Mouse (Mus musculus): Measurements from ENCODE around the gene Gm20388. TPM values are rescaled to one million over a fixed set of nuclear protein-coding genes. Genes with fewer than 3 reads are reported as not detected.

Gm20388 gene
- polyA plus RNA-seq, 1 experiment from 2014 or later, result 1.4 TPM

DNA sequence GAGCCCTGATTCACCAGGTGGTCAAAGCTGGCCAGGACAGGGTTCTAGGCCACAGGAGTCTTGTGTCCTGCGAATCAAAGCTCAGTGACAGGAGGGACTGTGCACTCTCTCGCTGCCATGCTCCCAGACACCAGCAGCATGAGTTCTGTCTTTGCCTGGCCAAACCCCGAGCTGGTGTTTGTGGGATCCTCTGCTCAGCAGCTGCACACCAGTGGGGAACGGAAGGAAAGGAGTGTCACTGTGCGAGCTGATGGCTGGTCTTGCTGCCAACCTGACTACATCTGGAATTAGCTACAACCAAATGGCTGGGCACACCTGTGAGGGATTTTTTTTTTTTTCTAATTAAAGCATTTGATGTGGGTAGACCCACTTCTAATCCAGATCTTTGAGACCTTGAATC lies 2560.1 kb downstream of the Gm20388 start:
- no peaks in the 10 kb centered on the region for H3K36me3 ChIP-seq (ENCODE audit: control insufficient read depth, insufficient read depth)
- no peak for ATAC-seq (ENCODE audit: low read depth)
- no peaks in the 10 kb centered on the region for H3K27me3 ChIP-seq (ENCODE audit: control insufficient read depth, insufficient read depth, low read depth, low read length)
- peaks cover 20% of the 10 kb centered on the region for H3K4me1 ChIP-seq (ENCODE audit: control insufficient read depth, low read depth, low read length)
- no peaks in the 10 kb centered on the region for H3K9me3 ChIP-seq (replicated peaks; ENCODE audit: control insufficient read depth, low read length)
- no peak overlapping the region for H3K27ac ChIP-seq (ENCODE audit: low read length)
- no peak overlapping the region for H3K4me3 ChIP-seq (ENCODE audit: low read depth, low read length)
- WGBS (ENCODE audit: insufficient replicate concordance), result 64% methylated on average over 5 of the region's 5 CpGs
- H3K9ac ChIP-seq (ENCODE audit: low read depth, low read length), result no peak overlapping the region
- H3K4me2 ChIP-seq (ENCODE audit: low read depth, low read length), result no peak overlapping the region

GRCm38 (mm10) chr8:122473911-122474421 lies 2563.3 kb downstream of the Gm20388 start:
- Histone ChIP-seq H3K27me3 (ENCODE audit: control insufficient read depth, insufficient read depth, low read depth, low read length) (no peaks in the 10 kb centered on the region), H3K4me1 (ENCODE audit: control insufficient read depth, low read depth, low read length) (peaks cover 28% of the 10 kb centered on the region), H3K27ac (ENCODE audit: low read length) (peak overlapping the region; percentile 70), H3K4me2 (ENCODE audit: low read depth, low read length) (no peak overlapping the region), H3K4me3 (ENCODE audit: low read depth, low read length) (no peak overlapping the region), H3K36me3 (ENCODE audit: control insufficient read depth, insufficient read depth) (peaks cover 3% of the 10 kb centered on the region), H3K9ac (ENCODE audit: low read depth, low read length) (no peak overlapping the region), H3K9me3 (replicated peaks; ENCODE audit: control insufficient read depth, low read length) (no peaks in the 10 kb centered on the region)
- 35% methylated on average over 8 of the region's 8 CpGs for WGBS (ENCODE audit: insufficient replicate concordance)
- ATAC-seq (ENCODE audit: low read depth), result no peak

GRCm38 (mm10) chr8:122474951-122475560 lies 2564.4 kb downstream of the Gm20388 start:
- no peaks in the 10 kb centered on the region for H3K9me3 ChIP-seq (replicated peaks; ENCODE audit: control insufficient read depth, low read length)
- peak; percentile 23; the same call in 1 of the 2 replicates for ATAC-seq (ENCODE audit: low read depth)
- no peaks in the 10 kb centered on the region for H3K27me3 ChIP-seq (ENCODE audit: control insufficient read depth, insufficient read depth, low read depth, low read length)
- H3K4me1 ChIP-seq (ENCODE audit: control insufficient read depth, low read depth, low read length), result peaks cover 24% of the 10 kb centered on the region
- peaks cover 12% of the 10 kb centered on the region for H3K36me3 ChIP-seq (ENCODE audit: control insufficient read depth, insufficient read depth)
- peak overlapping the region; percentile 74 for H3K9ac ChIP-seq (ENCODE audit: low read depth, low read length)
- peak overlapping the region; percentile 10 for H3K27ac ChIP-seq (ENCODE audit: low read length)
- peak overlapping the region; percentile 73 for H3K4me3 ChIP-seq (ENCODE audit: low read depth, low read length)
- 3% methylated on average over 16 of the region's 16 CpGs for WGBS (ENCODE audit: insufficient replicate concordance)
- peak overlapping the region; percentile 83 for H3K4me2 ChIP-seq (ENCODE audit: low read depth, low read length)

GRCm38 (mm10) chr8:122475580-122476320 lies 2565.1 kb downstream of the Gm20388 start, which contains the start of the genes Rnf166 and Ctu2:
Rnf166 (minus strand) TSS chr8:122476064.
Ctu2 (plus strand) TSS chr8:122476143.
- peaks cover 24% of the 10 kb centered on the region for H3K4me1 ChIP-seq (ENCODE audit: control insufficient read depth, low read depth, low read length)
- peak within 1 kb of the TSS; percentile 83 for H3K4me2 ChIP-seq (ENCODE audit: low read depth, low read length)
- H3K27ac ChIP-seq (ENCODE audit: low read length), result peak within 1 kb of the TSS; percentile 10
- WGBS (ENCODE audit: insufficient replicate concordance), result under 1% methylated on average over 93 of the region's 103 CpGs
- H3K9me3 ChIP-seq (replicated peaks; ENCODE audit: control insufficient read depth, low read length), result no peaks in the 10 kb centered on the region
- H3K27me3 ChIP-seq (ENCODE audit: control insufficient read depth, insufficient read depth, low read depth, low read length), result no peaks in the 10 kb centered on the region
- H3K36me3 ChIP-seq (ENCODE audit: control insufficient read depth, insufficient read depth), result peaks cover 13% of the 10 kb centered on the region
- ATAC-seq (ENCODE audit: low read depth), result peak; percentile 87
- H3K4me3 ChIP-seq (ENCODE audit: low read depth, low read length), result peak within 1 kb of the TSS; percentile 73
- peak within 1 kb of the TSS; percentile 74 for H3K9ac ChIP-seq (ENCODE audit: low read depth, low read length)

- no peaks in the 10 kb centered on the region for H3K27me3 ChIP-seq (ENCODE audit: control insufficient read depth, insufficient read depth, low read depth, low read length)
- H3K9ac ChIP-seq (ENCODE audit: low read depth, low read length), result no peak overlapping the region
- no peaks in the 10 kb centered on the region for H3K9me3 ChIP-seq (replicated peaks; ENCODE audit: control insufficient read depth, low read length)
- H3K4me1 ChIP-seq (ENCODE audit: control insufficient read depth, low read depth, low read length), result no peaks in the 10 kb centered on the region
- H3K36me3 ChIP-seq (ENCODE audit: control insufficient read depth, insufficient read depth), result peaks cover 80% of the 10 kb centered on the region
- H3K27ac ChIP-seq (ENCODE audit: low read length), result no peak overlapping the region
- 90% methylated on average over 8 of the region's 8 CpGs for whole genome bisulfite sequencing (ENCODE audit: insufficient replicate concordance)
- H3K4me2 ChIP-seq (ENCODE audit: low read depth, low read length), result no peak overlapping the region
- H3K4me3 ChIP-seq (ENCODE audit: low read depth, low read length), result no peak overlapping the region
- no peak for ATAC-seq (ENCODE audit: low read depth)
These were observed 2571.8 kb downstream of the Gm20388 start for GRCm38 (mm10) chr8:122482448-122482847.

GRCm38 (mm10) chr8:122483877-122484276 lies 2573.2 kb downstream of the Gm20388 start:
- no peak overlapping the region for H3K9ac ChIP-seq (ENCODE audit: low read depth, low read length)
- peaks cover 92% of the 10 kb centered on the region for H3K36me3 ChIP-seq (ENCODE audit: control insufficient read depth, insufficient read depth)
- no peak for ATAC-seq (ENCODE audit: low read depth)
- H3K9me3 ChIP-seq (replicated peaks; ENCODE audit: control insufficient read depth, low read length), result no peaks in the 10 kb centered on the region
- no peak overlapping the region for H3K4me3 ChIP-seq (ENCODE audit: low read depth, low read length)
- no peaks in the 10 kb centered on the region for H3K4me1 ChIP-seq (ENCODE audit: control insufficient read depth, low read depth, low read length)
- no peak overlapping the region for H3K27ac ChIP-seq (ENCODE audit: low read length)
- no peak overlapping the region for H3K4me2 ChIP-seq (ENCODE audit: low read depth, low read length)
- 95% methylated on average over 7 of the region's 7 CpGs for WGBS (ENCODE audit: insufficient replicate concordance)
- H3K27me3 ChIP-seq (ENCODE audit: control insufficient read depth, insufficient read depth, low read depth, low read length), result no peaks in the 10 kb centered on the region

- Histone ChIP-seq H3K4me3 (ENCODE audit: low read depth, low read length) (no peak overlapping the region), H3K27ac (ENCODE audit: low read length) (no peak overlapping the region; the same call in 1 of the 2 replicates), H3K9ac (ENCODE audit: low read depth, low read length) (no peak overlapping the region), H3K36me3 (ENCODE audit: control insufficient read depth, insufficient read depth) (peaks cover 93% of the 10 kb centered on the region), H3K4me1 (ENCODE audit: control insufficient read depth, low read depth, low read length) (no peaks in the 10 kb centered on the region), H3K9me3 (replicated peaks; ENCODE audit: control insufficient read depth, low read length) (no peaks in the 10 kb centered on the region), H3K27me3 (ENCODE audit: control insufficient read depth, insufficient read depth, low read depth, low read length) (no peaks in the 10 kb centered on the region), H3K4me2 (ENCODE audit: low read depth, low read length) (no peak overlapping the region)
- no peak for ATAC-seq (ENCODE audit: low read depth)
- 75% methylated on average over 12 of the region's 12 CpGs for WGBS (ENCODE audit: insufficient replicate concordance)
These were observed 2574.2 kb downstream of the Gm20388 start for GRCm38 (mm10) chr8:122484831-122485230.

- Histone ChIP-seq H3K4me3 (ENCODE audit: low read depth, low read length) (no peak overlapping the region), H3K9me3 (replicated peaks; ENCODE audit: control insufficient read depth, low read length) (no peaks in the 10 kb centered on the region), H3K9ac (ENCODE audit: low read depth, low read length) (no peak overlapping the region), H3K4me2 (ENCODE audit: low read depth, low read length) (no peak overlapping the region), H3K36me3 (ENCODE audit: control insufficient read depth, insufficient read depth) (peaks cover 93% of the 10 kb centered on the region), H3K4me1 (ENCODE audit: control insufficient read depth, low read depth, low read length) (no peaks in the 10 kb centered on the region), H3K27ac (ENCODE audit: low read length) (no peak overlapping the region), H3K27me3 (ENCODE audit: control insufficient read depth, insufficient read depth, low read depth, low read length) (no peaks in the 10 kb centered on the region)
- no peak for ATAC-seq (ENCODE audit: low read depth)
- 92% methylated on average over 9 of the region's 9 CpGs for WGBS (ENCODE audit: insufficient replicate concordance)
These were observed 2577.7 kb downstream of the Gm20388 start for GRCm38 (mm10) chr8:122488387-122488786.

Data from liver, embryonic 16.5 days (tissue).